Mouse (Mus musculus) adipocyte (in vitro differentiated cells): Measurements from ENCODE around the gene Lrrc42.

Source experiments
- DNase-seq: peaks from one replicate; pipeline ENCODE4 v3.0.0-alpha.2; 2016; ENCODE audit warnings: low spot score

The Lrrc42 gene

GRCm38 (mm10) chr4:107249471-107249870 lies 3.9 kb downstream of the Lrrc42 start:
- DNase-seq, result no peak

- peak; percentile 87 for DNase-seq
Measured at GRCm38 (mm10) chr4:107248061-107248460, 5.3 kb downstream of the Lrrc42 start.

- DNase-seq, result peak; percentile 45
Measured at GRCm38 (mm10) chr4:107247110-107247509, 6.2 kb downstream of the Lrrc42 start.

- DNase-seq, result no peak
Measured at GRCm38 (mm10) chr4:107246040-107246439, 7.3 kb downstream of the Lrrc42 start.

GRCm38 (mm10) chr4:107245368-107245767 lies 8.0 kb downstream of the Lrrc42 start:
- DNase-seq, result peak; percentile 46

- no peak for DNase-seq
Measured at GRCm38 (mm10) chr4:107243365-107244333, 9.7 kb downstream of the Lrrc42 start.

GRCm38 (mm10) chr4:107240196-107240595 lies 13.1 kb downstream of the Lrrc42 start:
- DNase-seq, result no peak

- no peak for DNase-seq
Measured at GRCm38 (mm10) chr4:107238253-107238652, 15.1 kb downstream of the Lrrc42 start.

GRCm38 (mm10) chr4:107232219-107232618 lies 21.1 kb downstream of the Lrrc42 start:
- DNase-seq, result peak; percentile 33

- DNase-seq, result no peak
Measured at GRCm38 (mm10) chr4:107226313-107226712, 27.0 kb downstream of the Lrrc42 start.

- peak; percentile 76 for DNase-seq
Measured at GRCm38 (mm10) chr4:107223225-107224204, 29.8 kb downstream of the Lrrc42 start.

- DNase-seq, result no peak
Measured at GRCm38 (mm10) chr4:107221524-107221923, 31.8 kb downstream of the Lrrc42 start.

GRCm38 (mm10) chr4:107217574-107217973 lies 35.8 kb downstream of the Lrrc42 start:
- no peak for DNase-seq

GRCm38 (mm10) chr4:107213279-107214011 lies 39.9 kb downstream of the Lrrc42 start:
- DNase-seq, result no peak

GRCm38 (mm10) chr4:107211936-107212335 lies 41.4 kb downstream of the Lrrc42 start:
- no peak for DNase-seq

GRCm38 (mm10) chr4:107211465-107211864 lies 41.9 kb downstream of the Lrrc42 start:
- no peak for DNase-seq

- no peak for DNase-seq
Measured at GRCm38 (mm10) chr4:107210483-107211097, 42.7 kb downstream of the Lrrc42 start.

- DNase-seq, result no peak
Measured at GRCm38 (mm10) chr4:107208880-107209279, 44.5 kb downstream of the Lrrc42 start, which contains the start of gene Ldlrad1. Gene Ldlrad1 (plus strand): TSS chr4:107209180.

GRCm38 (mm10) chr4:107207016-107207415 lies 46.3 kb downstream of the Lrrc42 start:
- no peak for DNase-seq

- no peak for DNase-seq
Measured at GRCm38 (mm10) chr4:107203001-107203400, 50.3 kb downstream of the Lrrc42 start.

GRCm38 (mm10) chr4:107201779-107202178 lies 51.6 kb downstream of the Lrrc42 start:
- no peak for DNase-seq
